Mouse (Mus musculus) hindbrain, embryonic 14.5 days (tissue): ENCODE measurements at regions not wholly inside any gene's neighbourhood (a gene's known extent, or its start where the extent isn't known, plus 50 kb on each side); places are given as distances from the start of the nearest gene placed in this dataset.

Experiments
- ATAC-seq: fragments of 200-750 bp; cut with Nextera tagmentation; 2 replicates; pipeline ENCODE4 v1.8.0; 2017; ENCODE audit warnings: moderate number of reproducible peaks, mild to moderate bottlenecking, moderate TSS enrichment, moderate library complexity; ENCODE audit not compliant: low FRiP score
- DNase-seq: peaks from one replicate; pipeline ENCODE4 v3.0.0-alpha.2; 2015; ENCODE audit warnings: low spot score
- H3K27ac ChIP-seq: fragments of 300-500 bp; sonication (generic); 2 replicates; pipeline ENCODE4 v1.5.1; 2014; ENCODE audit warnings: mild to moderate bottlenecking, moderate library complexity
- H3K27me3 ChIP-seq: fragments of 300-500 bp; sonication (generic); 2 replicates; pipeline ENCODE4 v1.6.1; 2014; ENCODE audit warnings: mild to moderate bottlenecking, low read length, mixed read lengths; ENCODE audit not compliant: control insufficient read depth, insufficient read depth
- H3K36me3 ChIP-seq: fragments of 300-500 bp; sonication (generic); replicated peaks from 2 replicates; pipeline ENCODE4 v1.6.1; 2014; ENCODE audit not compliant: control insufficient read depth, insufficient read depth
- H3K4me1 ChIP-seq: fragments of 300-500 bp; sonication (generic); replicated peaks from 2 replicates; pipeline ENCODE4 v1.6.1; 2014; ENCODE audit warnings: antibody characterized with exemption, low read length, mixed read lengths; ENCODE audit not compliant: control insufficient read depth, insufficient read depth
- H3K4me2 ChIP-seq: fragments of 300-500 bp; sonication (generic); replicated peaks from 2 replicates; pipeline ENCODE4 v1.6.1; 2014; ENCODE audit warnings: mild to moderate bottlenecking, moderate library complexity
- H3K4me3 ChIP-seq: fragments of 300-500 bp; sonication (generic); replicated peaks from 2 replicates; pipeline ENCODE4 v1.5.1; 2014; ENCODE audit warnings: mild to moderate bottlenecking, low read length
- H3K9ac ChIP-seq: fragments of 300-500 bp; sonication (generic); 2 replicates; pipeline ENCODE4 v1.6.1; 2014
- H3K9me3 ChIP-seq: fragments of 300-500 bp; sonication (generic); 2 replicates; pipeline ENCODE4 v1.6.1; 2016; ENCODE audit warnings: low read length; ENCODE audit not compliant: control insufficient read depth
- WGBS: fragments of 180-500 bp; shearing (Covaris S2); extraction: QIAGEN DNeasy Blood & Tissue Kit; methylation state at CpG from one replicate; pipeline ENCODE4 v1.1.7; 2014; 5-methylcytosine and 5-hydroxymethylcytosine counted together

DNA sequence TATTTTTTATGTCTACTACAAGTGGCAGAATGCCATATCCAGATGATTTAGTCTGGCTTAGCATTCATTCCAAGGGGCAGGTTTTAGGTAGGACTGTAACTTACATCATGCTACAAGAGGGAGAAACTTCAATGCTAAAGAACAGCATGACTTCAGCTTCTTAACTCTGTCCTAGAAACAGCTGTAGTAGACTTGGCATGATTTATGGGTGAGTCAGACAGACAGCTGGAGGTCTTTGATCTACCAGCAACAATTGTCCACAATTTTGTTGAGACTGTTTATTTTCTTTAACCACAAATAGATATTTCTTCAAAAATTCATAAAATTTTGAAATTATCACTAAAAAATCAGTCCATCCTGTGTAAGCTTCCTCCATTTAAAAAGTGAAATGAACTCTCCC lies 781.7 kb upstream of the Man1a start:
- no peak overlapping the region for H3K4me3 ChIP-seq
- H3K4me1 ChIP-seq: no peaks in the 10 kb centered on the region
- H3K27me3 ChIP-seq: no peaks in the 10 kb centered on the region
- no peaks in the 10 kb centered on the region for H3K36me3 ChIP-seq
- H3K9me3 ChIP-seq: no peaks in the 10 kb centered on the region
- H3K9ac ChIP-seq: no peak overlapping the region
- no peak for DNase-seq
- no peak for ATAC-seq
- H3K4me2 ChIP-seq: no peak overlapping the region
- no peak overlapping the region for H3K27ac ChIP-seq

DNA sequence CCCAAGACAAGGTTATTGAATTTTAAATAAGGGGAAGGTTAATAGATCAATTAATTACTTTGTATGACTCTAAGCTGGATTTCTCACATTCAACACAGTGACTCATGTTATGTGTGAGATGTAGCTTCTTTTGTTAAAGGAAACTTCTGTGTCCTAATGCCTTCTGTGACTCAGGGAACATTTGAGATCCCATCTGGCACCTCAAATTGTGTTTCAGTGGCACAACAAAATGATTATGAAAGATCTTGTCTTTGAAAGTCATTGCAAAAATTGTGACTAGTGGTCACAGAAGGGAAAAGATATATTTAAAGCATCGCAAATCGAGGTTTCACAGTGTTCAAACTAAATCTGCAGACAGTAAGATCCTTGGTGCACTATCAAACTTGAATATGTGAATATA lies 765.2 kb upstream of the Man1a start:
- H3K4me2 ChIP-seq: no peak overlapping the region
- H3K9ac ChIP-seq: no peak overlapping the region
- H3K36me3 ChIP-seq: no peaks in the 10 kb centered on the region
- no peak overlapping the region for H3K27ac ChIP-seq
- DNase-seq: no peak
- 91% methylated on average over 2 of the region's 2 CpGs for WGBS
- H3K4me3 ChIP-seq: no peak overlapping the region
- H3K27me3 ChIP-seq: no peaks in the 10 kb centered on the region
- no peaks in the 10 kb centered on the region for H3K4me1 ChIP-seq
- no peak for ATAC-seq
- no peaks in the 10 kb centered on the region for H3K9me3 ChIP-seq

DNA sequence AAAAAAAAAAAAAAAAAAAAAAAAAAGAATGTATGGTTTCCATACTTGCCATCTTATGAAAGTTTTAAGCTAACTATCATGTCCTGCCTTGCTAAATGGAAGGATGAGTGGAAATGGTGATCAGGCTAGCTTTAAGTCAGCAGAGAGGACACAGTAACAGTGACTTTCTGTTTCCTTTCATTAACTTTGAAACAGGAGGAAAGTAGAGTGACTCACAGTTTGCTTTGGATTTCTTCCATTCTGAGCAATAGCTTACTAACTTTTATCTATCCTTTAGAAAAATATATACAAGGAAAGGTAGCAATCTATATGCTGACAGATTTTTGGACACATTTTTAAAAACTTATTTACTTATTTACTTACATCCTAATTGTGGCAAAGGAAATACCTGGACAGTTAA lies 762.6 kb upstream of the Man1a start:
- H3K27ac ChIP-seq: no peak overlapping the region
- H3K4me2 ChIP-seq: no peak overlapping the region
- no peak for DNase-seq
- H3K4me1 ChIP-seq: no peaks in the 10 kb centered on the region
- H3K36me3 ChIP-seq: no peaks in the 10 kb centered on the region
- no peaks in the 10 kb centered on the region for H3K27me3 ChIP-seq
- H3K9me3 ChIP-seq: no peaks in the 10 kb centered on the region
- ATAC-seq: no peak
- no peak overlapping the region for H3K4me3 ChIP-seq
- H3K9ac ChIP-seq: no peak overlapping the region

DNA sequence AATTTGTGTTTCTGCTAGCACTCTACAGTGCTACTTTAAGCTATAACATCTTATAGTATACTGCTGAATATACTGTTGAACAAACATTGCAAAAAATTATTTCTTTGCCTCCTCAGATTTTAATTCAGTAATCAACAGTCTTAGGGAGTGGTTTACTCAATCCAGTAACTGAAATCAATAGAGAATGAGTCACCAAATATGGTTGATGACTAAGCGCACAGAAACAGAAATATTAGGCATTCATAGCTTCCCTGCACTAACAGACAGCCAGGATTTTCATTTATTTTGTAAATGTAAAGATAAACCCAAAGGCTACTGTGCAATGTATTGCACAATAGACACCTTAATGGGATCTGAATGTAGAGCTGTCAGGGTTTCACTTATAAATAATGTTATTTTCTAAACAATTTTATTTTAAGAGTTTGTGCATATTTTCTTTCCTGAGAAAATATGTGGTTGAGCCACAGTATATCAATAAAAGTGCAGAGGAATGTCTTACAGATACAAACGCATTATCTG lies 738.3 kb upstream of the Man1a start:
- H3K27me3 ChIP-seq: no peaks in the 10 kb centered on the region
- H3K4me2 ChIP-seq: no peak overlapping the region
- H3K9ac ChIP-seq: no peak overlapping the region
- no peaks in the 10 kb centered on the region for H3K4me1 ChIP-seq
- DNase-seq: no peak
- no peak overlapping the region for H3K27ac ChIP-seq
- 93% methylated on average over 2 of the region's 2 CpGs for WGBS
- H3K9me3 ChIP-seq: no peaks in the 10 kb centered on the region
- ATAC-seq: no peak
- no peak overlapping the region for H3K4me3 ChIP-seq
- no peaks in the 10 kb centered on the region for H3K36me3 ChIP-seq

DNA sequence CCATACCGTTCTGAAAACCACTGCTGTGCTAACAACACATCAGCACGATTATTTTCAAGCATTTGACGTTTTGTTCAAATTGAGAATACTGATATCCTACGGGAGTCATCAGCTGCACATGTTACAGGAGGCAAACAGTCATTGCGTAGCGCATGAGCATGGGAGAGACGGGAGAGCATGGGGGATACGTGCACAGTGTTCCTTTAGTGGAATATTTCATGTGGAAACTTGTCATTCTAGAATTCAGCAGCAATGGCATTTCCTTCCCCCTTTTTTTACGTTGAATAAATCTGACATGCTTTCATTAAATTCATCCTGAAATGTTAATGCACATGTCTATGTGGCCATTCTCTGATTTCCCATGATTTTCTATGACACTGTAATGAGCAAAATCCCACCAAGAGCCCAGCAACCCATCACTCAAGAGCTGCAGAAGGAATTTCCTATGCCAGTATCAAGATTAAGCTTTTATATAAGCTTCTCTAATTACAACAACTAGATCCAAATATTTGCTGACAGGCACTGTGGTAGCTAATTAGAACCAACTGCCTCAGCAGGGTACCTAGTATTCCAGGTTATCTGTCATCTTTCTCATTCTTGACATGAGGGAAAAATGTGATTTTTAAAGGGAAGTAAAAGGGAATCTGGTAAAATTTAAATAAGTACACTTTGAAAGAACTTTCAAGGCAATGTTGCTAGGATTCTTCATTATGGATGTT lies 723.2 kb upstream of the Man1a start:
- ATAC-seq (peak; percentile 70), DNase-seq (peak; percentile 35)
- Histone ChIP-seq H3K9ac (no peak overlapping the region), H3K36me3 (no peaks in the 10 kb centered on the region), H3K4me2 (peak overlapping the region; percentile 25), H3K27ac (no peak overlapping the region), H3K4me1 (0 out of 2 replicates have a peak, but pooled peaks cover 3% of the 10 kb centered on the region), H3K9me3 (no peaks in the 10 kb centered on the region), H3K27me3 (no peaks in the 10 kb centered on the region), H3K4me3 (no peak overlapping the region)
- 58% methylated on average over 9 of the region's 9 CpGs for WGBS

DNA sequence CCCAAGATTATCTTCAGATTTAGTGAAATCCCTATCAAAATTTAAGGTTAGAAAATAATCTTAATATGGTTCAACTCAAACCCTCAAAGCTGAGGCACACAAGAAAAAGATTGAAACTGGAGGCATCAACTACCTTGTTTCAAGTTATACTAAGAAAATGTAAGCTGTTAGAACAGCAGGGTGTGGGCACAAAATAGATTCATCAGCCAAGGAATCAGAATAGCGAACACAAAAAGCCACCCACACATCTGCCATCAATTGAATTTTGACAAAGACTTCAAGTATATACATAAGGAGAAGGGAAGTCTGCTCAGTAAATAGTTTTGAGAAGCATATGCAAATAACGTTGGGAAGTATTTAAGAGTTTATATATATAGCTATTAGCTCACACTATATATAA lies 720.9 kb upstream of the Man1a start:
- Histone ChIP-seq H3K27me3 (no peaks in the 10 kb centered on the region), H3K4me3 (no peak overlapping the region), H3K9me3 (no peaks in the 10 kb centered on the region), H3K27ac (no peak overlapping the region), H3K36me3 (no peaks in the 10 kb centered on the region), H3K4me1 (0 out of 2 replicates have a peak, but pooled peaks cover 3% of the 10 kb centered on the region), H3K9ac (no peak overlapping the region), H3K4me2 (no peak overlapping the region)
- ATAC-seq: no peak
- 79% methylated on average over 2 of the region's 2 CpGs for WGBS
- no peak for DNase-seq

DNA sequence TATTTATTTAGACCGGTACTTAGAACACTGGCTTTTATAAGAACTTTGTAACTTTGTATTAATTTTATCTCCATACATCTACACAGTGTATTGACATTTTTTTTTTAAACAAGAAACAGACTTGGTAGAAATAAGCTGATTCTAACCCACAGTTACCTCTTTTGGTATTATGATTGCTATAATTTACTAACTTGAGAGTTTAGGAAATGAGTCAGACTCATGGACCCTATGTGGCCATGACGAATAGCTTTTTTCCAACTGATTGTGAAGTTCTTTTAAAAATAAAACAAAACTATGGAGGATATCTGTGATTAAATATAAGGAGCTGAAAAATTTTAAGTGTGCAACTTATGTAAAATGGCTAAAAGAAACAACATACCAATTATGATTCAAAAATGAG lies 684.7 kb upstream of the Man1a start:
- WGBS: 95% methylated on average over 2 of the region's 2 CpGs

DNA sequence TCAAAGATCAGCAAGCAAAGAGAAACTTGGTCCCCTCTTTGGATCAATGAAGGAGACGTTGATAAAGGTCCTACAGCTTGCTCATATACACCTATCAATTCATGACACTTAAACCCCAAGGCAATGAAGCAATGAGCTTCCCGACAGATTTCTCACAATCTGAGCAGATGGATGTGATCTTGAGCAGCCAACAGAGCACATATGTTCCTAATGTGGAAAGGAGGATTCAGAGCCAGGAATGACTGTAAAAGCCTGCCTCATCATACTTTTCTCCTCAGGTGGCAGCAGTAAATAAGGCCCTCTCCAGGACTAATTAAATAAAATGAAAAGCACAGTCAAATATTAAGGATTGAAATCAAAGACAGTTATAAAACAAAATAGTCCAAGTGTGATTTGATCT lies 672.8 kb upstream of the Man1a start:
- H3K4me3 ChIP-seq: no peak overlapping the region
- no peaks in the 10 kb centered on the region for H3K9me3 ChIP-seq
- no peak overlapping the region for H3K27ac ChIP-seq
- DNase-seq: no peak
- WGBS: 75% methylated on average over 2 of the region's 2 CpGs
- no peak overlapping the region for H3K9ac ChIP-seq
- H3K36me3 ChIP-seq: no peaks in the 10 kb centered on the region
- ATAC-seq: no peak
- no peak overlapping the region for H3K4me2 ChIP-seq
- no peaks in the 10 kb centered on the region for H3K27me3 ChIP-seq
- H3K4me1 ChIP-seq: no peaks in the 10 kb centered on the region

More for the DNA sequence above, 684.7 kb upstream of the Man1a start:
- Histone ChIP-seq H3K4me1 (no peaks in the 10 kb centered on the region), H3K36me3 (no peaks in the 10 kb centered on the region), H3K27ac (no peak overlapping the region), H3K4me3 (no peak overlapping the region), H3K27me3 (no peaks in the 10 kb centered on the region), H3K4me2 (no peak overlapping the region), H3K9ac (no peak overlapping the region), H3K9me3 (no peaks in the 10 kb centered on the region)
- no peak for DNase-seq
- no peak for ATAC-seq

DNA sequence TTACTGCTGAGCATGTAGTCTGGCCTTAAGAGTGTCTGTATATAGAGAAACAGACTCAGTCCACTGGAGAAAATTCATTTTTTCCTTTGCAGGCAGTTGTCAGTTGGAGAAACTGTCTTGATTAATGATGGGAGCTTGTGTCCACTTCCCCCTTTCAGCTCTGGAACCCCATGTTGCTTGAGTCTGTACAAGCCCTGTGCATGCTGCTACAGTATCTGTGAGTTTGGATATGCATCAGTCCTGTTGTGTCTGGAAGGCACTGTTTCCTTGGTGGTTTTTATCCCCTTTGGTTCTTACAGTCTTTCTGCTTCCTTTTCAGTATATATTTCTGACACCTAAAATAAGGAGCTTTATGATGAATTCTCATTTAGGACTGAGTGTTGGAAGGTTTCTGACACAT lies 660.7 kb upstream of the Man1a start:
- ATAC-seq: no peak
- Histone ChIP-seq H3K4me1 (no peaks in the 10 kb centered on the region), H3K9me3 (no peaks in the 10 kb centered on the region), H3K4me3 (no peak overlapping the region), H3K36me3 (no peaks in the 10 kb centered on the region), H3K9ac (no peak overlapping the region), H3K4me2 (no peak overlapping the region), H3K27me3 (no peaks in the 10 kb centered on the region), H3K27ac (no peak overlapping the region)
- DNase-seq: no peak

DNA sequence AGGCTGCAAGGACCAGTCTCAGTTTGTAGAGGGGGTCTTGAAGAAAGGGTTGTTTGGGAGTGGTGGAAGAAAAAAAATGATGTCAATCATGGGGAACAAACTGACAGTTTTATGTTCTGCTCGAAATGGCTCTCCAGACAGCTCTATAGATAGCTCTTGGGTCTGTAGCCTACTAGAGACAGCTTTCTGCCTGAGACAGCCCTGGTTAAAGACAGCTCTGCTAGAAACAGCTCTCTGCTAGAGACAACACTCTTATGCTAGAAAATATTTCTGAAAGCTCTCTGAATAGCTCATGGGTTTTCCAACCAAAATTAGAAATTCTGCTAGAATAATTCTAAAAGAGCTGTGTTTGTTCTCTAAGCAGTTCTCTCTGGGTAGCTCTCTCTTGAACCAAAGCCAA lies 636.3 kb upstream of the Man1a start:
- DNase-seq (no peak), ATAC-seq (no peak)
- Histone ChIP-seq H3K9ac (no peak overlapping the region), H3K9me3 (no peaks in the 10 kb centered on the region), H3K36me3 (no peaks in the 10 kb centered on the region), H3K4me3 (no peak overlapping the region), H3K4me1 (no peaks in the 10 kb centered on the region), H3K4me2 (no peak overlapping the region), H3K27ac (no peak overlapping the region), H3K27me3 (no peaks in the 10 kb centered on the region)
- WGBS: 85% methylated on average over 1 of the region's 1 CpGs
